Mouse (Mus musculus): ENCODE measurements around the gene Npas2.

- TF ChIP-seq POLR2A (IDR thresholded peaks at IDR 0.05; ENCODE audit: borderline replicate concordance, control insufficient read depth, low read depth, low read length) (no peak), CTCF (IDR thresholded peaks at IDR 0.05; ENCODE audit: control insufficient read depth, insufficient read depth, low read length) (no peak)
Observed at GRCm38 (mm10) chr1:39300243-39300642, 106.7 kb downstream of the Npas2 start.

Data from bone marrow, adult 2 months (tissue).